Mouse (Mus musculus) embryonic facial prominence, embryonic 12.5 days (tissue): ENCODE data around the gene Sh3gl1. TPM values are rescaled to one million over a fixed set of nuclear protein-coding genes. Genes with fewer than 3 reads are reported as not detected.
A peak's percentile ranks its signal among the peaks of the same experiment; 100 is the strongest.

ENCODE experiments used
- ATAC-seq: fragments of 200-750 bp; cut with Nextera tagmentation; 2 replicates; pipeline ENCODE4 v1.8.0; 2017; ENCODE audit not compliant: insufficient number of reproducible peaks, insufficient read depth, low FRiP score, low TSS enrichment
- H3K27ac ChIP-seq: fragments of 300-500 bp; sonication (generic); 2 replicates; pipeline ENCODE4 v1.5.1; 2016; ENCODE audit warnings: mild to moderate bottlenecking
- H3K27me3 ChIP-seq: fragments of 300-500 bp; sonication (generic); 2 replicates; pipeline ENCODE4 v1.6.1; 2016; ENCODE audit warnings: mild to moderate bottlenecking, moderate library complexity
- H3K36me3 ChIP-seq: fragments of 300-500 bp; sonication (generic); 2 replicates; pipeline ENCODE4 v1.6.1; 2016; ENCODE audit warnings: mild to moderate bottlenecking
- H3K4me1 ChIP-seq: fragments of 300-500 bp; sonication (generic); 2 replicates; pipeline ENCODE4 v1.6.1; 2016
- H3K4me2 ChIP-seq: fragments of 300-500 bp; sonication (generic); replicated peaks from 2 replicates; pipeline ENCODE4 v1.6.1; 2016; ENCODE audit warnings: mild to moderate bottlenecking, moderate library complexity
- H3K4me3 ChIP-seq: fragments of 300-500 bp; sonication (generic); 2 replicates; pipeline ENCODE4 v1.5.1; 2016; ENCODE audit warnings: mild to moderate bottlenecking
- H3K9ac ChIP-seq: fragments of 300-500 bp; sonication (generic); 2 replicates; pipeline ENCODE4 v1.6.1; 2016; ENCODE audit warnings: mild to moderate bottlenecking, moderate library complexity
- H3K9me3 ChIP-seq: fragments of 300-500 bp; sonication (generic); 2 replicates; pipeline ENCODE4 v1.6.1; 2016; ENCODE audit warnings: mild to moderate bottlenecking, moderate library complexity
- WGBS: fragments of 180-500 bp; shearing (Covaris S2); methylation state at CpG from one replicate; pipeline ENCODE4 v1.1.7; 2016; 5-methylcytosine and 5-hydroxymethylcytosine counted together
- polyA plus RNA-seq: library from polyadenylated mRNA; unstranded; fragments of >200 nt; fragmentation: Nextera tagmentation; extraction: Ambion mirVana; gene quantifications from 2 replicates; pipeline ENCODE4 v1.2.1, GENCODE M21; 2016

Sh3gl1 gene
- polyA plus RNA-seq, 1 experiment from 2014 or later = 173 TPM

GRCm38 (mm10) chr17:56026881-56027280, 9.6 kb downstream of the Sh3gl1 start:
- Histone ChIP-seq H3K4me3 (no peak overlapping the region), H3K27ac (no peak overlapping the region), H3K9me3 (no peaks in the 10 kb centered on the region), H3K9ac (no peak overlapping the region), H3K27me3 (no peaks in the 10 kb centered on the region), H3K4me2 (no peak overlapping the region), H3K36me3 (peaks cover 28% of the 10 kb centered on the region; the same call in 1 of the 2 replicates), H3K4me1 (no peaks in the 10 kb centered on the region; the same call in 1 of the 2 replicates)
- WGBS = 62% methylated on average over 1 of the region's 1 CpGs
- no peak for ATAC-seq

- peaks cover 27% of the 10 kb centered on the region; the same call in 1 of the 2 replicates for H3K36me3 ChIP-seq
- 90% methylated on average over 1 of the region's 1 CpGs for WGBS
- H3K4me2 ChIP-seq = no peak overlapping the region
These were observed 10.1 kb downstream of the Sh3gl1 start for GRCm38 (mm10) chr17:56026303-56026702.

GRCm38 (mm10) chr17:56024931-56025330, 11.5 kb downstream of the Sh3gl1 start:
- Histone ChIP-seq H3K4me1 (no peaks in the 10 kb centered on the region; the same call in 1 of the 2 replicates), H3K27me3 (no peaks in the 10 kb centered on the region), H3K9ac (no peak overlapping the region), H3K27ac (no peak overlapping the region), H3K9me3 (no peaks in the 10 kb centered on the region), H3K4me3 (no peak overlapping the region), H3K4me2 (no peak overlapping the region), H3K36me3 (peaks cover 29% of the 10 kb centered on the region; the same call in 1 of the 2 replicates)
- WGBS = 84% methylated on average over 5 of the region's 5 CpGs
- ATAC-seq = no peak

More at GRCm38 (mm10) chr17:56026303-56026702, 10.1 kb downstream of the Sh3gl1 start:
- no peaks in the 10 kb centered on the region for H3K27me3 ChIP-seq
- no peak overlapping the region for H3K9ac ChIP-seq
- no peak overlapping the region for H3K27ac ChIP-seq
- H3K4me1 ChIP-seq = no peaks in the 10 kb centered on the region; the same call in 1 of the 2 replicates
- ATAC-seq = no peak
- no peak overlapping the region for H3K4me3 ChIP-seq
- H3K9me3 ChIP-seq = no peaks in the 10 kb centered on the region

GRCm38 (mm10) chr17:56024476-56024875, 12.0 kb downstream of the Sh3gl1 start:
- Histone ChIP-seq H3K27ac (no peak overlapping the region), H3K27me3 (no peaks in the 10 kb centered on the region), H3K9me3 (no peaks in the 10 kb centered on the region), H3K4me2 (no peak overlapping the region), H3K4me1 (no peaks in the 10 kb centered on the region; the same call in 1 of the 2 replicates), H3K36me3 (peaks cover 29% of the 10 kb centered on the region), H3K9ac (no peak overlapping the region), H3K4me3 (no peak overlapping the region)
- no peak for ATAC-seq
- WGBS = 76% methylated on average over 2 of the region's 2 CpGs

GRCm38 (mm10) chr17:56023386-56023785, 13.0 kb downstream of the Sh3gl1 start:
- Histone ChIP-seq H3K4me2 (no peak overlapping the region), H3K4me3 (no peak overlapping the region), H3K27ac (peak overlapping the region; percentile 30; the same call in 1 of the 2 replicates), H3K27me3 (no peaks in the 10 kb centered on the region), H3K9ac (no peak overlapping the region), H3K36me3 (peaks cover 29% of the 10 kb centered on the region), H3K9me3 (no peaks in the 10 kb centered on the region), H3K4me1 (no peaks in the 10 kb centered on the region; the same call in 1 of the 2 replicates)
- 83% methylated on average over 5 of the region's 5 CpGs for WGBS
- no peak for ATAC-seq

GRCm38 (mm10) chr17:56022989-56023290, 13.5 kb downstream of the Sh3gl1 start:
- no peak overlapping the region for H3K9ac ChIP-seq
- no peaks in the 10 kb centered on the region for H3K9me3 ChIP-seq
- no peak overlapping the region for H3K4me2 ChIP-seq
- ATAC-seq = no peak
- H3K36me3 ChIP-seq = peaks cover 33% of the 10 kb centered on the region
- no peaks in the 10 kb centered on the region for H3K27me3 ChIP-seq
- no peak overlapping the region for H3K4me3 ChIP-seq
- H3K27ac ChIP-seq = peak overlapping the region; percentile 30; the same call in 1 of the 2 replicates
- no peaks in the 10 kb centered on the region; the same call in 1 of the 2 replicates for H3K4me1 ChIP-seq
- 88% methylated on average over 4 of the region's 4 CpGs for WGBS

GRCm38 (mm10) chr17:56022131-56022988, 14.1 kb downstream of the Sh3gl1 start:
- Histone ChIP-seq H3K27ac (no peak overlapping the region), H3K4me1 (no peaks in the 10 kb centered on the region; the same call in 1 of the 2 replicates), H3K4me2 (no peak overlapping the region), H3K4me3 (no peak overlapping the region), H3K36me3 (peaks cover 39% of the 10 kb centered on the region), H3K9me3 (no peaks in the 10 kb centered on the region), H3K9ac (no peak overlapping the region), H3K27me3 (no peaks in the 10 kb centered on the region)
- no peak for ATAC-seq
- 51% methylated on average over 2 of the region's 2 CpGs for WGBS

GRCm38 (mm10) chr17:56021161-56021910, 15.1 kb downstream of the Sh3gl1 start:
- no peak for ATAC-seq
- Histone ChIP-seq H3K4me3 (no peak overlapping the region), H3K27ac (no peak overlapping the region), H3K4me1 (no peaks in the 10 kb centered on the region; the same call in 1 of the 2 replicates), H3K9me3 (no peaks in the 10 kb centered on the region), H3K36me3 (peaks cover 49% of the 10 kb centered on the region), H3K4me2 (no peak overlapping the region), H3K27me3 (no peaks in the 10 kb centered on the region), H3K9ac (no peak overlapping the region)
- 86% methylated on average over 4 of the region's 4 CpGs for WGBS

GRCm38 (mm10) chr17:56020400-56021084, 15.9 kb downstream of the Sh3gl1 start:
- H3K27ac ChIP-seq = no peak overlapping the region
- no peak for ATAC-seq

GRCm38 (mm10) chr17:56018347-56019131, 17.9 kb downstream of the Sh3gl1 start:
- H3K4me1 ChIP-seq = no peaks in the 10 kb centered on the region; the same call in 1 of the 2 replicates
- H3K27me3 ChIP-seq = no peaks in the 10 kb centered on the region
- peaks cover 67% of the 10 kb centered on the region for H3K36me3 ChIP-seq
- H3K9me3 ChIP-seq = no peaks in the 10 kb centered on the region
- no peak overlapping the region for H3K27ac ChIP-seq
- peak; percentile 11; the same call in 1 of the 2 replicates for ATAC-seq
- no peak overlapping the region for H3K4me2 ChIP-seq
- no peak overlapping the region; the same call in 1 of the 2 replicates for H3K9ac ChIP-seq
- H3K4me3 ChIP-seq = no peak overlapping the region
- 75% methylated on average over 20 of the region's 20 CpGs for WGBS

More at GRCm38 (mm10) chr17:56020400-56021084, 15.9 kb downstream of the Sh3gl1 start:
- H3K9ac ChIP-seq = no peak overlapping the region
- no peaks in the 10 kb centered on the region; the same call in 1 of the 2 replicates for H3K4me1 ChIP-seq
- no peaks in the 10 kb centered on the region for H3K27me3 ChIP-seq
- no peak overlapping the region for H3K4me3 ChIP-seq
- H3K4me2 ChIP-seq = no peak overlapping the region
- no peaks in the 10 kb centered on the region for H3K9me3 ChIP-seq
- 91% methylated on average over 6 of the region's 6 CpGs for WGBS
- H3K36me3 ChIP-seq = peaks cover 57% of the 10 kb centered on the region
